Mouse (Mus musculus) intestine, embryonic 14.5 days (tissue): ENCODE results near the gene Cadm4. TPM values are rescaled to one million over a fixed set of nuclear protein-coding genes. Genes with fewer than 3 reads are reported as not detected.

Source experiments
- ATAC-seq: fragments of 200-750 bp; cut with Nextera tagmentation; replicated peaks from 2 replicates; pipeline ENCODE4 v1.8.0; 2017; ENCODE audit warnings: low read depth, moderate number of reproducible peaks, moderate TSS enrichment, moderate library complexity; ENCODE audit not compliant: low FRiP score, low TSS enrichment
- DNase-seq: peaks from one replicate; pipeline ENCODE4 v3.0.0-alpha.2; 2018; ENCODE audit warnings: low spot score
- H3K27ac ChIP-seq: fragments of 300-500 bp; sonication (generic); 2 replicates; pipeline ENCODE4 v1.5.1; 2014; ENCODE audit warnings: low read depth, mild to moderate bottlenecking, control low read depth
- H3K27me3 ChIP-seq: fragments of 300-500 bp; sonication (generic); replicated peaks from 2 replicates; pipeline ENCODE4 v1.6.1; 2014; ENCODE audit warnings: low read length, control low read depth; ENCODE audit not compliant: control insufficient read depth, insufficient read depth
- H3K36me3 ChIP-seq: fragments of 300-500 bp; sonication (generic); 2 replicates; pipeline ENCODE4 v1.6.1; 2014; ENCODE audit warnings: low read length, control low read depth; ENCODE audit not compliant: control insufficient read depth, insufficient read depth
- H3K4me1 ChIP-seq: fragments of 300-500 bp; sonication (generic); replicated peaks from 2 replicates; pipeline ENCODE4 v1.6.1; 2014; ENCODE audit warnings: low read length, control low read depth, mixed read lengths; ENCODE audit not compliant: control insufficient read depth, insufficient read depth
- H3K4me2 ChIP-seq: fragments of 300-500 bp; sonication (generic); 2 replicates; pipeline ENCODE4 v1.6.1; 2014; ENCODE audit warnings: low read length
- H3K4me3 ChIP-seq: fragments of 300-500 bp; sonication (generic); 2 replicates; pipeline ENCODE4 v1.5.1; 2014; ENCODE audit warnings: low read depth, low read length, control low read depth, mixed read lengths
- H3K9ac ChIP-seq: fragments of 300-500 bp; sonication (generic); 2 replicates; pipeline ENCODE4 v1.6.1; 2014; ENCODE audit warnings: mild to moderate bottlenecking, low read length
- H3K9me3 ChIP-seq: fragments of 300-500 bp; sonication (generic); 2 replicates; pipeline ENCODE4 v1.6.1; 2016; ENCODE audit warnings: low read length, control low read depth; ENCODE audit not compliant: control insufficient read depth
- WGBS: fragments of 180-500 bp; shearing (Covaris S2); extraction: QIAGEN DNeasy Blood & Tissue Kit; methylation state at CpG from one replicate; pipeline ENCODE4 v1.1.7; 2014; 5-methylcytosine and 5-hydroxymethylcytosine counted together
- polyA plus RNA-seq: library from polyadenylated mRNA; unstranded; fragments of >200 nt; fragmentation: Nextera tagmentation; extraction: Ambion mirVana; gene quantifications from 2 replicates; pipeline ENCODE4 v1.2.1, GENCODE M21; 2014

The Cadm4 gene
- polyA plus RNA-seq, 1 experiment from 2014 or later = 0.64 TPM

DNA sequence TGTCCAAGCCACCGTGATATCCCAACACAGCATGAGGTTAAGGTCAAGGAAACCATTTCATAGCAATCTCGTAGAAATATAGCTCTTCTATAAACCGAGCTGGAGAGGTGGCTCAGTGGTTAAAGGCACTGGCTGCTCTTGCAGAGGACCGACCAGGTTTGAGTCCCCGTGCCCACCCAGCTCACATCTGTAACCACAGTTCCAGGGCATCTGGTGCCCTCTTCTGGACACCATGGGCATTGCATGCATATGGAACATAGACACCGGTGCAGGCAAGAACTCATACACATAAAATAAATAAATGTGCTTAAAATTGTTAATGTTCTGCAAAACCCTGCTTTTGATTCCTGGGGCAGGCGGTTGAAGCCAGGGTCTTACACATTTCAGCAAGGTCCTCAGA is 8.9 kb upstream of the Cadm4 start:
- ATAC-seq = no peak
- DNase-seq = no peak

DNA sequence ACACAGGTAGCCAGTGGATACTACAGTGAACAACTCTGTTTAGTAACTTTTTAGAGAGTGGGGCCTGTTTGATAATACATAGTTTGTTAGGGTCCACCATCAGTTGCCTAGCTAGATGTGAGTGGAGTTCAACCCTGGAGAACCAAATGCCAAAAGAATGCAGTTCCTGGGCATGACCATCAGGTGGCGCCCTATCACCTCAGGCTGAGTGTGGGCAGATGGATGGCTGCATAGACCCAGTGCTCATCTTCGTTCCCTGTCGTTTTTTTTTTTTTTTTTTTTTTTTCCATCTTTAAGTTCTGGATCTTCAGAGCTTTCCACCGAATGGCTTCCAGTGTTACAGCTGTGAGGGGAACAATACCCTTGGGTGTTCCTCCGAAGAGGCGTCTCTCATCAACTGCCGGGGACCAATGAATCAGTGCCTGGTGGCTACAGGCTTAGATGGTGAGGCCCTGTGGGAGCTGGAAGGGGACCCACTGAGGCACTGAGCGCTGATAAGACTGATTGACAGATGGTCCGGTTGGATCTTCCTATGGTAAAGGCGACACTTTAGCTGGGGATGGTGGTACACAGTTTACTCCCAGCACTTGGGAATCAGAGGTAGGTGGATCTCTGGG is 7.8 kb upstream of the Cadm4 start:
- H3K4me3 ChIP-seq = no peak overlapping the region
- H3K9ac ChIP-seq = no peak overlapping the region
- 57% methylated on average over 10 of the region's 10 CpGs for WGBS
- H3K36me3 ChIP-seq = no peaks in the 10 kb centered on the region
- H3K27ac ChIP-seq = no peak overlapping the region
- no peak overlapping the region for H3K4me2 ChIP-seq
- 0 out of 2 replicates have a peak, but pooled peaks cover 2% of the 10 kb centered on the region for H3K9me3 ChIP-seq
- ATAC-seq (peak; percentile 52), DNase-seq (peak; percentile 78)
- no peaks in the 10 kb centered on the region for H3K4me1 ChIP-seq
- H3K27me3 ChIP-seq = no peaks in the 10 kb centered on the region

More for the DNA sequence above, 8.9 kb upstream of the Cadm4 start:
- H3K9me3 ChIP-seq = 0 out of 2 replicates have a peak, but pooled peaks cover 2% of the 10 kb centered on the region
- H3K27me3 ChIP-seq = no peaks in the 10 kb centered on the region
- no peak overlapping the region for H3K4me2 ChIP-seq
- whole genome bisulfite sequencing = 79% methylated on average over 7 of the region's 7 CpGs
- no peak overlapping the region for H3K4me3 ChIP-seq
- H3K36me3 ChIP-seq = no peaks in the 10 kb centered on the region
- H3K9ac ChIP-seq = no peak overlapping the region
- no peaks in the 10 kb centered on the region for H3K4me1 ChIP-seq
- no peak overlapping the region for H3K27ac ChIP-seq

DNA sequence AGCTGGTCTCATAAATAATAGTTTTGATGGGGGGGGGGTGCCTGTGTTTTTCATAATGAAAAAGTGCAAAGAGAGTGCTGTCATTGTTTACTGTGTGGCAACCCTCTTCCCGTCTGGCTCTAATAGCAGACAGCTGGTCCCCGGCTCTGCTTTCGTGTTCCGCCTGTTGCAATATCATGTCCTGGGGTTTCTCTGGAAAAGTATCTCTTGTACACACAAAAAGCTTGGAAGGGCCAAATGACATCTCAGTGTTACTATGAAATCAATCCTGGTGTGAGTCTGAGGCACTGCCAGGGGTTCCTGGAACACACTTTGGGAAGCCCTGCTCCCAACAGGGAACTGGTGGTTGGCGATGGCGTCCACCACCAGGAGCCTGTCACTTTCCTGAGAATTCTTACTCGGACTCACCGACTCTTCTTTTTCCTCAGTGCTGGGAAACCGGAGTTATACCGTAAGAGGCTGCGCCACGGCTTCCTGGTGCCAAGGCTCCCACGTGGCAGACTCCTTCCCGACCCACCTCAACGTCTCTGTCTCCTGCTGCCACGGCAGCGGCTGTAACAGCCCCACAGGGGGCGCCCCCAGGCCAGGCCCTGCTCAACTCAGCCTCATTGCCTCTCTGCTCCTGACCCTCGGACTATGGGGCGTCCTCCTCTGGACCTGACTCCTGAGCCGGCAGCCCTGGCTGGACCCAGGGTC is 6.9 kb upstream of the Cadm4 start:
- WGBS = 42% methylated on average over 21 of the region's 21 CpGs
- Histone ChIP-seq H3K4me3 (no peak overlapping the region), H3K9ac (no peak overlapping the region), H3K4me2 (no peak overlapping the region), H3K4me1 (no peaks in the 10 kb centered on the region), H3K36me3 (no peaks in the 10 kb centered on the region), H3K9me3 (0 out of 2 replicates have a peak, but pooled peaks cover 2% of the 10 kb centered on the region), H3K27me3 (no peaks in the 10 kb centered on the region), H3K27ac (no peak overlapping the region)
- DNase-seq (no peak), ATAC-seq (no peak)

DNA sequence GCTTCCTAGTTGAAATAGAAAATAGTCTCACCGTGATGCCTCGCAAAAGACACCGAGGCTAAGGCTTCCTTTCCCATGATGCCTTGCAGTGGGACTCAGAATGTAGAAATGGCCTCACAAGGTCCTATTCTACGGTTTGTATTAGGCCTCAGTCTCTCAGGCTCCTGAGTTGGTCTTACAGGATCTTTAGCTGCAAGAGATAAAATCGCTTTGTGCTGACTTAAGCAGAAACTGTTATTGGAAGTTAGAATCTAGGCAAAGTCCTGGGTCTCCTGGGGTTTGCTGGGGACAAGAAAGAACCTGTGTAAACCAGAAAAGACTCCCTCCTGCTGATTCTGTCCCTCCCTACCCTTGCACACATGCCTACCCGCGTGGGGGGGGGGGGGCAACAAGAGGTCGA is 5.5 kb upstream of the Cadm4 start:
- Histone ChIP-seq H3K27me3 (peaks cover 5% of the 10 kb centered on the region; the same call in 1 of the 2 replicates), H3K4me1 (no peaks in the 10 kb centered on the region), H3K9me3 (0 out of 2 replicates have a peak, but pooled peaks cover 2% of the 10 kb centered on the region), H3K9ac (no peak overlapping the region), H3K27ac (no peak overlapping the region), H3K4me2 (no peak overlapping the region), H3K4me3 (no peak overlapping the region), H3K36me3 (no peaks in the 10 kb centered on the region)
- 82% methylated on average over 8 of the region's 8 CpGs for WGBS
- no peak for DNase-seq
- ATAC-seq = no peak

DNA sequence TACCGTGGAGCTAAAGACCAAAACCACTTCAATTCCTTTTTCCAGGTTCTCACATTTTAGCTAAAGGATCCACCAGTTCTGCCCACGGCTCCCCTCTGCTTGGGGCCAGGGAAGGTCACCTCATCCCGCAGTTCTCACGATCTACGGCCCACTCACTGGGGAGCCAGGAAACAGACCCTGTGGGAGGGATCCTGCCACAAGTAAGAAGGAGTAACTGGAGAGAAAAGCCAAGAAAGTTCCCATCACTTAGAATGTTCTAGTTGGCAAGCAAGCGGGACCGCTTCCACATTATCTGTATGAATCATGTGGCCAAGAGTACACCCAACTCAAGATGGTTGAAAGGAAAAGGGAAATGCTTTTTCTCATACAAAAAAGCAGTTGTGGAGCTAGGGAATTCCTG is 5.0 kb upstream of the Cadm4 start:
- Histone ChIP-seq H3K9me3 (0 out of 2 replicates have a peak, but pooled peaks cover 2% of the 10 kb centered on the region), H3K36me3 (no peaks in the 10 kb centered on the region), H3K27me3 (peaks cover 5% of the 10 kb centered on the region; the same call in 1 of the 2 replicates), H3K4me3 (no peak overlapping the region), H3K9ac (no peak overlapping the region), H3K27ac (no peak overlapping the region), H3K4me2 (no peak overlapping the region), H3K4me1 (no peaks in the 10 kb centered on the region)
- ATAC-seq = no peak
- DNase-seq = no peak
- WGBS = 89% methylated on average over 7 of the region's 7 CpGs

DNA sequence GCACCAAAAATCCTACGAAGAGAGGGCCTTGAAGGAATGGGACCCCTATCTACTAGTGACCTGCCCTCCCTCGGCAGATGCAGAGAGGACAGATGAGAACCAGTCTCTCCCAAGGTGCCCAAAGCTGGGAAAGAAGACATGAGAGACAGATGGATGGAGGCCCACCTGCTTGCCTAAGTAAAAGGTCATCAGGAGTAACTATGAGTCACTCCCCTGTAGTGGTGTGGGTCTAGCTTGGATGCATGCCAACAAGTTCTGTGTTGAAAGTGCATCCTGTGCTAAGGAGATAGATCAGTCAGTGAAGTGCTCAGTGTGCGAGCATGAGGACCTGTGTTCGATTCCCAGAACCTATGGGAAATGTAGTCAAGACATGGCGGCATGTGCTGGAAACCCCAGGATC is 2.9 kb upstream of the Cadm4 start:
- Histone ChIP-seq H3K27ac (no peak overlapping the region), H3K27me3 (peaks cover 16% of the 10 kb centered on the region), H3K36me3 (no peaks in the 10 kb centered on the region), H3K9ac (no peak overlapping the region), H3K4me3 (no peak overlapping the region), H3K4me1 (no peaks in the 10 kb centered on the region), H3K9me3 (0 out of 2 replicates have a peak, but pooled peaks cover 2% of the 10 kb centered on the region), H3K4me2 (no peak overlapping the region)
- 88% methylated on average over 5 of the region's 5 CpGs for WGBS
- no peak for ATAC-seq
- DNase-seq = no peak

DNA sequence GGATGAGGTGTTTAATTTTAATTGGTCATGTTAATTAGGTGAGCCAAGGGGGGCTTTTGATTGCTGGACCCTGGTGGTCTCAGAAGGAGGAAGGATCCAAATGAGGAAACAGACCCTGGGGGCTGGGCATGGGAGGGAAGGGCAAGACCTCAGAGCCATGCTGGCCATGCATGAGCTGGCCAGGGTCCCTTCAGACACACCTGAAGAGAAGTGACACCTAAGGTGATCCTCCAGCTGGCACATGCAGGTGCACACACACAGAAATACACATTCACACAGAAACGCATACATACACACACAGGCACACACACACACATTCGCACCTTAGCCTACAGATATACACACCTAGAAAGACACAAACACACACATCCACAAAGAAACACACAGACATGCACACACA is 2.1 kb upstream of the Cadm4 start:
- Histone ChIP-seq H3K4me3 (no peak overlapping the region), H3K27me3 (peaks cover 16% of the 10 kb centered on the region), H3K4me2 (no peak overlapping the region), H3K9ac (no peak overlapping the region), H3K27ac (no peak overlapping the region), H3K4me1 (no peaks in the 10 kb centered on the region), H3K36me3 (no peaks in the 10 kb centered on the region), H3K9me3 (0 out of 2 replicates have a peak, but pooled peaks cover 2% of the 10 kb centered on the region)
- ATAC-seq (no peak), DNase-seq (no peak)
- 100% methylated on average over 2 of the region's 2 CpGs for WGBS

DNA sequence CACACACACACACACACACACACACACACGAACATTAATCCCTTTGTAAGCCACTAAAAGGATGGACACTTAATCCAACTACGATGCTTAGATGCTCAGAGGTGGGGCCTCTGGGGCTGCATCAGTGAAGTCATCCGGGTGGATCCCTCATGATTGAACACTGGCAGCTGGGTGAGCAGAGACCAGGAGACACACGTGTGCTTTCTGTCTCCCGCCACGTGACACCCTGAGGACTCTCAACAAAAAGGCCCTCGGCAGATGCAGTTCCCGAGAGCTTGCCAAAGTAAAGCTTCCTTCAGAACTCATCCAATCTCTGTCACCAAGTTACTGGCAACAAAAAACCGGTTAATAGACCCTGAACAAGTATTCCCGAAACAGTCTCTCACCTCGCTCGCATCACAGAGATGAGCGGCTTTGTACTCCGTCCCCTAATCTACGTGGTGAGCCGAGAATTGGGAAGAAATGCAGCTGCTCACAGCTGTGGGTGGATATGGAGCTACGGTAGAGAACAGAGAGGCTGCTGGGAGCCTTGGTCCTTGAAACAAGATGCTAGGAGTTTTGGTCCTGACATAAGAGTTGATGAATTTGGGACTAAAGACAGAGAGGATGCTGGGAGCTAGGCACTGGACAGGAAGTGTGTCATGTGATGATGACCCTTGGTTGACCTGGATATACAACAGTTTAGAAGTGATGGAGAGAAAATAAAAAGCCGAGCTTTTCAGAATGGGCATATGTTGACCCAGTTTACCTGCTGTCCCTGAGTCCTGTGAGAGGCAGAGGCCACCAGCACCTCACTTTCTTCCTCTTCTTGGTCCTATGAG is 1.5 kb upstream of the Cadm4 start:
- no peak overlapping the region for H3K9ac ChIP-seq
- 51% methylated on average over 18 of the region's 18 CpGs for WGBS
- H3K4me1 ChIP-seq = no peaks in the 10 kb centered on the region
- DNase-seq (no peak), ATAC-seq (no peak)
- H3K9me3 ChIP-seq = 0 out of 2 replicates have a peak, but pooled peaks cover 2% of the 10 kb centered on the region
- H3K4me3 ChIP-seq = no peak overlapping the region
- H3K27ac ChIP-seq = no peak overlapping the region
- H3K36me3 ChIP-seq = no peaks in the 10 kb centered on the region
- peaks cover 16% of the 10 kb centered on the region for H3K27me3 ChIP-seq
- no peak overlapping the region; the same call in 1 of the 2 replicates for H3K4me2 ChIP-seq
